Mouse (Mus musculus) ES-Bruce4 (cell line): ENCODE results near the gene Cfap70. TPM values are rescaled to one million over a fixed set of nuclear protein-coding genes. Genes with fewer than 3 reads are reported as not detected.
A peak's percentile ranks its signal among the peaks of the same experiment; 100 is the strongest.

Experiments
- H3K27ac ChIP-seq: 2 replicates; pipeline ENCODE4 v1.5.1; 2012; ENCODE audit warnings: low read length, inconsistent platforms; ENCODE audit not compliant: insufficient read depth
- H3K27me3 ChIP-seq: 2 replicates; pipeline ENCODE4 v1.6.1; 2012; ENCODE audit warnings: mild to moderate bottlenecking, low read length, inconsistent platforms; ENCODE audit not compliant: control insufficient read depth, poor library complexity, insufficient read depth, severe bottlenecking
- H3K36me3 ChIP-seq: 2 replicates; pipeline ENCODE4 v1.6.1; 2012; ENCODE audit warnings: inconsistent platforms, mild to moderate bottlenecking, low read length, moderate library complexity; ENCODE audit not compliant: control insufficient read depth, poor library complexity, insufficient read depth, severe bottlenecking
- H3K4me1 ChIP-seq: one replicate; pipeline ENCODE4 v1.8.1; 2011; ENCODE audit warnings: low read length; ENCODE audit not compliant: control insufficient read depth, insufficient read depth
- H3K4me3 ChIP-seq: 2 replicates; pipeline ENCODE4 v1.5.1; 2011; ENCODE audit warnings: low read depth, mild to moderate bottlenecking, low read length
- H3K9ac ChIP-seq: 2 replicates; pipeline ENCODE4 v1.6.1; 2012; ENCODE audit warnings: low read depth, mild to moderate bottlenecking, inconsistent platforms; ENCODE audit not compliant: poor library complexity, severe bottlenecking
- H3K9me3 ChIP-seq: replicated peaks from 2 replicates; pipeline ENCODE4 v1.6.1; 2012; ENCODE audit warnings: mild to moderate bottlenecking, low read length, inconsistent platforms; ENCODE audit not compliant: control insufficient read depth, poor library complexity, insufficient read depth, severe bottlenecking
- CTCF ChIP-seq: IDR thresholded peaks from one replicate; pipeline ENCODE4 v1.8.1; 2011; ENCODE audit warnings: low read depth, low read length
- EP300 ChIP-seq: IDR thresholded peaks from 2 replicates; pipeline ENCODE4 v1.6.1; 2011; ENCODE audit warnings: low read depth, low read length; ENCODE audit not compliant: insufficient read depth
- POLR2A ChIP-seq: IDR thresholded peaks from one replicate; pipeline ENCODE4 v1.8.1; 2011; ENCODE audit warnings: low read length; ENCODE audit not compliant: insufficient read depth
- polyA plus RNA-seq: library from polyadenylated mRNA; stranded (reverse); fragments of >200 nt; gene quantifications from 2 replicates; pipeline ENCODE4 v1.2.4, GENCODE M21; 2011; ENCODE audit warnings: low read depth; ENCODE audit not compliant: missing spikeins, insufficient read depth, insufficient read length

Cfap70 gene
- polyA plus RNA-seq, 1 experiment, result 2.1 TPM

DNA sequence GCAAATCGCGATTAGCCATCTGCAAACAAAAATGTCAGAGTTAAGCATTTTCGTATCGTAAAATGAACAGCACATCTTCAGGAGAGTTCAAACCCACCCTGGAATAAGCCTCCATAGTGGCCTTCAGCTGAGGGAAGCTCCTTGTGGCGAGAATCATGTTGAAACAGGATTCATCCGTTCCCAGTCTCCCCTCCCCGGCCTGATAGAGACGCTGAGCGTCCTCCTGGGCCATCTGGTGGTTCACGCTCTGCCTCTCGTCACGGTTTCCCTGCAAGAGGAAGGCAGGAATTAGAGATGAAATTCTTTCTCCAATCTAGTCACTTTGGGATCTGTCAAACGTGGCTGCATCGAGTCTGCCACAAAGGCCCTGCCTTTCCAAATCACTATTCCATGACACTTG, 8.2 kb upstream of the Cfap70 start:
- Histone ChIP-seq H3K27me3 (no peaks in the 10 kb centered on the region), H3K4me1 (no peaks in the 10 kb centered on the region), H3K4me3 (no peak overlapping the region), H3K9me3 (no peaks in the 10 kb centered on the region), H3K36me3 (peaks cover 42% of the 10 kb centered on the region), H3K9ac (no peak overlapping the region), H3K27ac (no peak overlapping the region)
- no peak for TF ChIP-seq CTCF
- no peak for TF ChIP-seq POLR2A
- no peak for TF ChIP-seq EP300

DNA sequence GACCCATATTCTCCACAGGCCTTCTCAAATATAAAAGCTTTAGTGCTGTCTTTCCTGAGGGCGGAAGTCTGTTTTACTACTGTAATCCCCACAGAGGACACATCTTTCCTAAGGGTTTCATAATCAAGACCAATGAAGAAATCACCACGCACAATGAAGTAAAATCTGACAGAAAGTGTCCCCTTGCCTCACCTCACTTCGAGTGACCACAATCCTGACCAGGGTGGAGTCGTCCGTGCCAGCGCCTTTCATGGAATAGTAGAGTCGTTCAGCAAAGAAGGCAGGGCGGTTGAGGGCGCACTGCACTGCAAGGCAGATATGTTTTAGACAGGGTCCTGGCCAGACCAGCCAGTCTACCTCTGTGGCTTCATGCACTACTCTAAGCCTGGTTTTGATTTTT, 6.4 kb upstream of the Cfap70 start:
- Histone ChIP-seq H3K27ac (no peak overlapping the region), H3K36me3 (peaks cover 33% of the 10 kb centered on the region), H3K9me3 (no peaks in the 10 kb centered on the region), H3K4me3 (no peak overlapping the region), H3K27me3 (no peaks in the 10 kb centered on the region), H3K4me1 (no peaks in the 10 kb centered on the region), H3K9ac (no peak overlapping the region)
- TF ChIP-seq CTCF, result no peak
- no peak for TF ChIP-seq EP300
- TF ChIP-seq POLR2A, result no peak

DNA sequence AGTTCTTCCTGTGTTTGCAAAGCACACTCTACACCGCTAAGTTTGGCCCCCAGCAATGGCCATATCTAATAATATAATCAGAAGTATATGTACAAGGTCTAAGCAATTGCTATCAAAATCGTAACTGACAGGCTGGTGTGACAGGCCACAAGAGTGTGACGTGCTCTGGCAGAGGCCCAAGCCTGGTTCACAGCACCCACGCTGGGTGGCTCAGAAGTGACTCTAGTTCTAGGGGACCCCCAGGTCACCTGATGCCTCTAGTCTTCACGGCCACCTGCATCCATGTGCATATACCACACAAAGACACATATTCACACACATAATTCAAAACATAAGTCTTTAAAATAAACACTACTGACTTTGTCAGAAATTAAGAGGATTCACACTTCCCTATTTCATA, 903 bp upstream of the Cfap70 start:
- Histone ChIP-seq H3K4me1 (no peaks in the 10 kb centered on the region), H3K4me3 (no peak overlapping the region), H3K27me3 (no peaks in the 10 kb centered on the region), H3K36me3 (0 out of 2 replicates have a peak, but pooled peaks cover 6% of the 10 kb centered on the region), H3K9ac (peak overlapping the region; percentile 65), H3K27ac (0 out of 2 replicates have a peak overlapping the region, but pooled peaks have one; percentile 54), H3K9me3 (no peaks in the 10 kb centered on the region)
- TF ChIP-seq POLR2A, result no peak
- no peak for TF ChIP-seq CTCF
- TF ChIP-seq EP300, result no peak

DNA sequence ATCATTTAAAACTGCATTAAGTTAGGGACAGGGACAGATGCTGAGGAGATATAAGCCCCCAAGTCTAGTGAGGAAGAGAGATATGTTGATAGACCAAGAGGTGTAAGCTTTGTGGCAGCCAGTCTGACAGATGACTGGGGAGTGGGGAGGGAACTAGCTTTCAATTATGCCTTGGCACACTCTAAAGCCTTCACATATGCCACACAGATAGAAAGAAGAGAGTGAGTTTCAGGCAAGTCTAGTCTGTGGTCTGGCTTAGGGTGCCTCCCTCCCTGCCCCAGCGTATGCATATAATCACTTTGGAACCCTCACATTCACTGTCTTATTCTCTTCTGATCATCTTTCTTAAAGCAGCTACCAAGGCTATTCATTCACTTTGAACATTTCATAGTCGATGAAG, 724 bp downstream of the Cfap70 start:
- Histone ChIP-seq H3K4me1 (no peaks in the 10 kb centered on the region), H3K4me3 (peak overlapping the region; percentile 59), H3K36me3 (0 out of 2 replicates have a peak, but pooled peaks cover 2% of the 10 kb centered on the region), H3K27ac (no peak overlapping the region), H3K9ac (no peak overlapping the region), H3K27me3 (no peaks in the 10 kb centered on the region), H3K9me3 (no peaks in the 10 kb centered on the region)
- no peak for TF ChIP-seq POLR2A
- TF ChIP-seq CTCF, result no peak
- TF ChIP-seq EP300, result no peak

DNA sequence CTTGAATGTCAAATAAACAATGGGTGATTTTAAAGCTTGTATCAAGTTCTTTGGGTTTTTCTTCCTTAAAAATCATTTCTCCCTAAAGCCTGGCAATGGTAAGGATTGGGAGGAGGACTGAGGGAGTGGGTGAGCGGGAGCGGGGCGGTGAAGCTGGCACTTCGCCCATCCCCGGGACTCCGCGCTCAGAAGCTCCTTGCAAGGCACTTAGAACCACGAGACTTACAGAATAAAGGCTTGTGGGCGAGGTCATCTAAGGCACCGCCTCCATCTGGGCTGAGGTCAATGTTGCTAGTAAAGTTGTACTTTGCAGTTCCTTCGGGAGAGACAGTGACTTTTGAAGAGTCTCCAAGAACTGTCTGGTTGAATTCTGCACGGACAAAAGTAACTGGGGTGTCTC, 4.8 kb downstream of the Cfap70 start:
- Histone ChIP-seq H3K27me3 (no peaks in the 10 kb centered on the region), H3K36me3 (no peaks in the 10 kb centered on the region), H3K9me3 (no peaks in the 10 kb centered on the region), H3K4me1 (no peaks in the 10 kb centered on the region), H3K9ac (no peak overlapping the region), H3K4me3 (no peak overlapping the region), H3K27ac (no peak overlapping the region)
- no peak for TF ChIP-seq EP300
- no peak for TF ChIP-seq CTCF
- no peak for TF ChIP-seq POLR2A

DNA sequence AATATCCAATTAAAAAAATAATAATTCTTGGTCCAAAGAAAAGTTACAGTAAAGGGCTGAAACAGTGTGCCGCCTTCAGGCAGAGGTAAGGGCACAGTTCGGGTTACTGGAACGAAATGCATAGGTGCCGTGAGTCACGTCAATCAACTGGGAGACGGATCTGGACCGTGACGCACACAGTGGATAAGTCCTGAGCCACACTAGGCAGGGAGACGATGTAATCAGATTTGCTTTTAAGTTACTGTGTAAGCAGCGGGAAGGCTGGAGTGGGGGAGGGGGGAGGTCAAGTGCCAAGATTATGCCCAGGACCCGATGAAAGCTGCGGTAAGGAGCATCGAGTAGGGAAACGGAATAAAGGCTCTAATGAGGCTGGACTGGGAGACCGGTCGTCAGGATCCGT, 9.8 kb downstream of the Cfap70 start:
- no peak overlapping the region for H3K9ac ChIP-seq
- no peak overlapping the region for H3K27ac ChIP-seq
- no peaks in the 10 kb centered on the region for H3K4me1 ChIP-seq
- H3K36me3 ChIP-seq, result no peaks in the 10 kb centered on the region
- H3K9me3 ChIP-seq, result no peaks in the 10 kb centered on the region
- H3K27me3 ChIP-seq, result no peaks in the 10 kb centered on the region
- no peak overlapping the region for H3K4me3 ChIP-seq
- TF ChIP-seq EP300 (no peak), CTCF (no peak), POLR2A (no peak)
